ENCODE assay signal across 9 mouse cellular contexts in the genomic region with DNA sequence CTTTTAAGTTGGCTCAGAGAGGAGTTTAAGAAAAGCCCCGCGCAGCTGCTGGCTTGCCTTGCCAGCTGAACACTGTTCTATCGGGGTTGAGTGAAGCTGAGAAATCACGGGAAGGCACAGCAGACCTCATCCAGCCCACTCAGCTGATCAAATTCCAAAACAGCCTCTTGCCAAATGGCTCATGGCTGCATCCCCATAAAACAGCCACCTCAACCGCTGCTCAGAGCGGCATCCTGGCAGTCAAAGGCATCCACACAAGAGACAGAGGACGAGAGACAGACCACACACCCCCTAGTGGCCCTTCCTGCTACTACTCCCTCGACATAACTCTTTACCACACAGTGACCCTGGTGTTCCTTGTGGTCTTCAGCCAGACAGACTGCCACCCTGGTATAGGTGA. TPM values are rescaled to one million over a fixed set of nuclear protein-coding genes. Genes with fewer than 3 reads are reported as not detected.
A peak's percentile ranks its signal among the peaks of the same experiment; 100 is the strongest.
DNase-seq lines count a peak whose midpoint lies in the region; ATAC-seq and TF ChIP-seq lines count a peak whose summit lies in the region.
"Had no signal": no experiment of that assay in that cellular context is flagged by ENCODE, and none has a peak within 500 bp of the region (broad histone marks: within the 10 kb centered on the region; RNA-seq: fewer than 3 reads in every experiment).

No protein-coding gene starts in this region.

- no peaks in the 10 kb centered on the region for H3K36me3 ChIP-seq in heart, postnatal 0 days (replicated peaks; ENCODE audit: control insufficient read depth, insufficient read depth, low read length)
- H3K36me3 ChIP-seq in E14TG2a.4 (ENCODE audit: insufficient read depth, low read length): no peaks in the 10 kb centered on the region
- H3K36me3 ChIP-seq in embryonic facial prominence, embryonic 10.5 days (replicated peaks): no peaks in the 10 kb centered on the region
- H3K36me3 ChIP-seq in liver, embryonic 11.5 days (ENCODE audit: control insufficient read depth, insufficient read depth, low read length): no peaks in the 10 kb centered on the region
- no peaks in the 10 kb centered on the region for H3K36me3 ChIP-seq in stomach, embryonic 14.5 days (ENCODE audit: control insufficient read depth, insufficient read depth, low read length)
- H3K36me3 ChIP-seq: liver, embryonic 15.5 days had no signal

- 31% methylated on average over 8 of the region's 8 CpGs for WGBS in heart, postnatal 0 days
- WGBS in embryonic facial prominence, embryonic 10.5 days: 36% methylated on average over 8 of the region's 8 CpGs
- WGBS in liver, embryonic 11.5 days: 31% methylated on average over 8 of the region's 8 CpGs
- WGBS in stomach, embryonic 14.5 days: 30% methylated on average over 8 of the region's 8 CpGs

- H3K9me3 ChIP-seq in heart, postnatal 0 days (replicated peaks; ENCODE audit: control insufficient read depth, low read length): no peaks in the 10 kb centered on the region
- H3K9me3 ChIP-seq in E14TG2a.4 (ENCODE audit: low read length): peaks cover 13% of the 10 kb centered on the region
- no peaks in the 10 kb centered on the region for H3K9me3 ChIP-seq in embryonic facial prominence, embryonic 10.5 days
- H3K9me3 ChIP-seq in liver, embryonic 11.5 days (ENCODE audit: control insufficient read depth, low read length): no peaks in the 10 kb centered on the region
- no peaks in the 10 kb centered on the region for H3K9me3 ChIP-seq in stomach, embryonic 14.5 days (ENCODE audit: control insufficient read depth, low read depth, low read length)
- H3K9me3 ChIP-seq: liver, embryonic 15.5 days had no signal

- no peak for DNase-seq in heart, postnatal 0 days (ENCODE audit: low spot score)
- DNase-seq in heart, adult 9 months (ENCODE audit: low spot score in 2 of 2): no peak
- DNase-seq in embryonic facial prominence, embryonic 10.5 days (ENCODE audit: low spot score): peak; percentile 57
- DNase-seq in kidney, postnatal 14 days: peak; percentile 10
- DNase-seq in liver, embryonic 11.5 days (ENCODE audit: low spot score): peak; percentile 34
- DNase-seq in spleen, postnatal 14 days (ENCODE audit: low spot score in 2 of 2): no peak

- ATAC-seq in heart, postnatal 0 days (ENCODE audit: insufficient read depth, low read depth): 0 out of 2 replicates have a peak, but pooled peaks have one; percentile 33
- ATAC-seq in liver, embryonic 11.5 days (replicated peaks; ENCODE audit: low FRiP score): no peak
- ATAC-seq in stomach, embryonic 14.5 days (ENCODE audit: insufficient number of reproducible peaks, insufficient read depth, low FRiP score, low read depth): 0 out of 2 replicates have a peak, but pooled peaks have one; percentile 33

- TF ChIP-seq EP300 in heart, postnatal 0 days (IDR thresholded peaks at IDR 0.05; ENCODE audit: low read depth): no peak

- no peaks in the 10 kb centered on the region for H3K27me3 ChIP-seq in heart, postnatal 0 days (ENCODE audit: control insufficient read depth, insufficient read depth, low read length)
- peaks cover 10% of the 10 kb centered on the region; the same call in 1 of the 2 replicates for H3K27me3 ChIP-seq in E14TG2a.4 (ENCODE audit: insufficient read depth, low read length)
- H3K27me3 ChIP-seq in embryonic facial prominence, embryonic 10.5 days (replicated peaks; ENCODE audit: low read depth, poor library complexity, severe bottlenecking): no peaks in the 10 kb centered on the region
- no peaks in the 10 kb centered on the region for H3K27me3 ChIP-seq in liver, embryonic 11.5 days (replicated peaks; ENCODE audit: control insufficient read depth, insufficient read depth, low read length)
- H3K27me3 ChIP-seq in stomach, embryonic 14.5 days (ENCODE audit: control insufficient read depth, insufficient read depth, low read length): no peaks in the 10 kb centered on the region
- H3K27me3 ChIP-seq: liver, embryonic 15.5 days had no signal

- peak; percentile 47 for TF ChIP-seq CTCF in heart, postnatal 0 days (IDR thresholded peaks at IDR 0.05; ENCODE audit: low read depth)
- peak; percentile 66 for TF ChIP-seq CTCF in E14TG2a.4 (conservative IDR thresholded peaks at IDR 0.05; ENCODE audit: low read length)

- no peak overlapping the region for H3K9ac ChIP-seq in heart, postnatal 0 days (replicated peaks; ENCODE audit: low read depth, low read length)
- no peak overlapping the region for H3K9ac ChIP-seq in liver, embryonic 11.5 days (ENCODE audit: low read depth, low read length)
- H3K9ac ChIP-seq in stomach, embryonic 14.5 days (replicated peaks; ENCODE audit: low read depth, low read length): no peak overlapping the region
- H3K9ac ChIP-seq: liver, embryonic 15.5 days had no signal

- H3K27ac ChIP-seq in heart, postnatal 0 days (ENCODE audit: low read depth): no peak overlapping the region
- no peak overlapping the region for H3K27ac ChIP-seq in embryonic facial prominence, embryonic 10.5 days (replicated peaks)
- H3K27ac ChIP-seq in liver, embryonic 11.5 days (ENCODE audit: low read depth, low read length): no peak overlapping the region
- H3K27ac ChIP-seq in stomach, embryonic 14.5 days (ENCODE audit: low read length): no peak overlapping the region
- H3K27ac ChIP-seq: liver, embryonic 15.5 days had no signal

- H3K4me1 ChIP-seq in heart, postnatal 0 days (ENCODE audit: control insufficient read depth, insufficient read depth): no peaks in the 10 kb centered on the region
- peaks cover 34% of the 10 kb centered on the region for H3K4me1 ChIP-seq in E14TG2a.4 (replicated peaks; ENCODE audit: low read depth, low read length)
- peaks cover 6% of the 10 kb centered on the region for H3K4me1 ChIP-seq in embryonic facial prominence, embryonic 10.5 days
- H3K4me1 ChIP-seq in liver, embryonic 11.5 days (replicated peaks; ENCODE audit: control insufficient read depth, insufficient read depth, low read length): no peaks in the 10 kb centered on the region
- no peaks in the 10 kb centered on the region for H3K4me1 ChIP-seq in stomach, embryonic 14.5 days (ENCODE audit: control insufficient read depth, insufficient read depth, low read length)
- H3K4me1 ChIP-seq: liver, embryonic 15.5 days had no signal

- no peak overlapping the region for H3K4me2 ChIP-seq in heart, postnatal 0 days (ENCODE audit: low read depth, low read length)
- no peak overlapping the region for H3K4me2 ChIP-seq in liver, embryonic 11.5 days
- H3K4me2 ChIP-seq in stomach, embryonic 14.5 days (replicated peaks; ENCODE audit: low read depth, low read length): no peak overlapping the region
- H3K4me2 ChIP-seq: liver, embryonic 15.5 days had no signal

- no peak overlapping the region for H3K4me3 ChIP-seq in heart, postnatal 0 days (ENCODE audit: low read depth, low read length)
- no peak overlapping the region for H3K4me3 ChIP-seq in E14TG2a.4 (replicated peaks; ENCODE audit: low read length)
- no peak overlapping the region for H3K4me3 ChIP-seq in embryonic facial prominence, embryonic 10.5 days
- H3K4me3 ChIP-seq in liver, embryonic 11.5 days (ENCODE audit: low read depth, low read length): no peak overlapping the region
- no peak overlapping the region for H3K4me3 ChIP-seq in stomach, embryonic 14.5 days (ENCODE audit: low read depth, low read length)
- H3K4me3 ChIP-seq: liver, embryonic 15.5 days had no signal

RNA-seq across cellular contexts. Expression of gene Bace2, which starts 30.6 kb away (rescaled TPM):
- 15.3 and 32.5 TPM in 2 replicates for total RNA-seq in heart, postnatal 0 days (2014; rRNA removed; ENCODE audit: low replicate concordance)
- 45.7 and 49.2 TPM in 2 replicates for polyA plus RNA-seq in heart, postnatal 0 days (2015; fragmentation: Nextera tagmentation; extraction: Ambion mirVana)
- 1.2 and 2.8 TPM in 2 replicates for polyA plus RNA-seq in embryonic facial prominence, embryonic 10.5 days (2016; fragmentation: Nextera tagmentation; extraction: Ambion mirVana)
- 6.2 and 6.4 TPM in 2 replicates for polyA plus RNA-seq in liver, embryonic 11.5 days (2014; fragmentation: Nextera tagmentation; extraction: Ambion mirVana)
- 89.0 and 110 TPM in 2 replicates for polyA plus RNA-seq in stomach, embryonic 14.5 days (2014; fragmentation: Nextera tagmentation; extraction: Ambion mirVana)

Comparison
In these comparisons a context has a peak if more than half of its experiments do, and no peak if none do; other contexts are left out.
1. DNase-seq: peak in embryonic facial prominence, embryonic 10.5 days (single experiment), kidney, postnatal 14 days (single experiment) and liver, embryonic 11.5 days (single experiment); none in heart, postnatal 0 days (single experiment), heart, adult 9 months (0 of 2) and spleen, postnatal 14 days (0 of 2).